Mouse (Mus musculus) left cerebral cortex, adult 8-10 months (tissue): ENCODE results near the gene Gm21885. TPM values are rescaled to one million over a fixed set of nuclear protein-coding genes. Genes with fewer than 3 reads are reported as not detected.

ENCODE experiments used
- DNase-seq, 2 experiments: peaks; one replicate each; pipeline ENCODE4 v3.0.0; 2022; ENCODE audit warnings: low spot score in 2 of 2
- total RNA-seq, 4 experiments: library from RNA; stranded (reverse); gene quantifications; 2 replicates each; pipeline ENCODE4 v1.2.4; 2022

The Gm21885 gene
- total RNA-seq, 4 experiments from 2014 or later = not detected

DNA sequence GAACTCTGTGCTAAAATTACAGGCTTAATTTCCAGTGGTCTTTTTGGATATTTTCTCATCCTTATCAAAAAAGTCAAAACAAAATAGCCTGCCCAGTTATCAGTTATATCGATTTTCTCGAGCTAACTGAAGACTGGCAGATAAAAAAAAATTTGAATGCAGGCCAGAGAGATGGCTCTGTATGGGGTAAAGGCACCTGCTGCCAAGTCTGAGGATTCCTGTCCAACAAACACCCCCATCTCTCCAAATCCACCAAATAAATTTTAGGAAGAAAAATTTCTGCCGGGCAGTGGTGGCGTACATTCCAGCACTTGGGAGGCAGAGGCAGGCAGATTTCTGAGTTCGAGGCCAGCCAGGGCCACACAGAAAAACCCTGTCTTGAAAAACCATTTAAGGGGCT lies 36.4 kb downstream of the Gm21885 start:
- DNase-seq = no peak

DNA sequence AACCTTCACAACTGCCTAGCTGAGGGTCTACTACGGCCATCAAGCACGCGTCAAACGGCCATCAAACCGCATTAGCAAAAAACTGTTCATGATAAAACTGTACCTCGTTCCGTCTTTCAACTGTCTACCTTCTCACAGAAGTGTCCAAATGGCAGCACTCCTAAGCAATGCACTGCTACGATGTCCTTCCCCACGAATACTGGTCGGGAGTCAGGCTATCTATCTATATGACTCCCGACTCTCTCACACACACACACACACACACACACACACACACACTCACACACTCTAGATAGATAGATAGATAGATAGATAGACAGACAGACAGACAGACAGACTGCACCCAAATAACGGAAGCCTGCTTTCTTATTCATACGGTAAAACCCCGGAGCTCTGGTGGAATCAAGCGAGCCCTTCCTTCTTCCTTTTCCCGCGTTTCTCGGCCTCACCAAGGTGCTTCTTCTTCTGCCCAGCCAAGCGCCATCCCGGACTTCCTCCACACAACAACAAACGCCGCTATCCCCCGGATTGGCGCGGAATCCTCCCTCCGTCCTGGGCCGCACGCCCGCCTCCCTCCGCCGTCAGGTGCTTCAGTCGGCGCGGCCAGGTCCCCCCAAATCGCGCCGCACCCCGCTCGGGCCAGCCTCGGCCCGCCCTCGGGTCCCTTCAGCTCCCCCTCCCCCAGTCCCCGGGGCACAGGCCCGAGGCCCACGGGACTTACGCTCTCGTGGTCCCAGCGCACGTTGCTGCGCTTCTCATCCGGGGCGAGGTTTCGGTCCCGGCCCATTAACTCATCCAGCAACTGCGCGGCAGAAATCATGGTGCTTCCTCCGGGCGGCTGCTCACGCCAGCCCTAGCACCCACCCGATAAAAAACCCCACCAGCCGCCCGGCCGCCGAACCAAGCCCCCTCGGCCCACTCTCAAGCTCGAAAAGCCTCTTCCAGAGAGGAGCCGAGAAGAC lies 39.6 kb downstream of the Gm21885 start:
- DNase-seq = no peak

DNA sequence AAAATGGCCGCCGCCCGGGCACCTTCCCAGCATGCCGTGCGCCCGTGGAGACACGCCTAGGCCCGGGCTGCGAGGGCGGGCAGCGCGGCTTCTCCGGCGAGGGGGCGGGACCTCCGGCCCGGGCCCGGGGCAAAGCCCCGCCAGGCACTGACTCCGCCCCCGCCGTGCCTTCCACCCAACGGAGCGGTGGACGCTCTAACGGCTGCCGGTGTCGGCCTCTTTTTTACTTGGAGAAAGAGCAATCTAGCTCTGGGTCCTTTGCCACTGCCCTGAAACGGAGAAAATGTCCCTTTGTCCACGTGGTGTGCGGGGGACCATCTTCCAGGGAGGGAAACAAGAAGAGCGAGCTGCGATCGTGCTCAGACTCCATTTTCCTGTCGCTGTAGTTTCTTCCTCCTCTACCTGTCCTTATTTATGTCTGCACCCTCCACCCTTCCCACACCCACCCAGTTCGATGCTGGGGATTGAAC lies 40.3 kb downstream of the Gm21885 start, which contains the start of gene Luc7l3:
TSS of gene Luc7l3 (minus strand) at position 58 of the 470 bp plus-strand sequence.
- DNase-seq = peak; percentile 91 to 93

DNA sequence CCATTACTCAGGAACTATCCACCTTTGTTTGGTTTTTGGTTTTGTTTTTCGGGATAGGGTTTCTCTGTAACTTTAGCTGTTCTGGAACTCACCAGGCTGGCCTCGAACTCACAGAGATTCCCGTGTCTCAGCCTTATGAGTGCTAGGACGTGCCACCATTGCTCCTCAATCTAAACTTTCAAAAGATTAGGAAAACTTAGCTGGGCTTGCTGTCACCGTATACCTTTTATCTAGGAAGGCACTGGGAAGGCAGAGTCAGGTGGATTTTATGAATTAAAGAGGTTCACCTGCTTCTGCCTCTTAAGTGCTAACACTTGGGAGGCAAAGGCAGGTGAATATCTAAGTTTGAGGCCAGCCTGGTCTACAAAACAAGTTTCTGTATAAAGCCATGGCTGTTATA lies 41.0 kb downstream of the Gm21885 start:
- no peak for DNase-seq

DNA sequence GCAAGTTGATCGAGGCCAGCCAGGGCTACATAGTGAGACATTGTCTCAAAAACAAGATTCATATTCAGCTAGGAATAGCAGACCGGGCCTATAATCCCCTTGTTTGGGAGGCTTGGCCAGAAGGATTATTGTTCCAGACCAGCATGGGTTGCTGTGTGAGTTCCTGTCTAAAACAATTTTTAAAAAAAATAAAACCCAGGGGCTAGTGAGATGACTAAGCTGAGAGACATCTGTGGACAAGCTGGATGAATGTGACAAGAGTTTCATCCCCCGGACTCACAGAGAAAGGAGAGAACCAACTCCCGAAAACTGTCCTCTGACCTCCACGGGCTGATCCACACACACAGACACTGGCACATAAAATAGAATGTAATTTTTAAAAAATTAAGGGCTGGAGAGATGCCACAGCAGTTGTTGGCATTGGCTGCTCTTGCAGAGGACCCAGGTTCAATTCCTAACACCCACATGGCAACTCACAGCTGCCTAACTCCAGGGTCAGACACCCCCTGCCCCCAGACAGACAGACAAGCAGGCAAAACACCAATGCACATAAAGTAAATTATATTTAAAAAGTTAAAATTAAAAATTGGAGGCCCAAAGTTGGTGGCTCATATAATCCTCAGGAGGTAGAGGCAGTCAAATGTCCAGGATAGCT lies 41.7 kb downstream of the Gm21885 start:
- no peak for DNase-seq

DNA sequence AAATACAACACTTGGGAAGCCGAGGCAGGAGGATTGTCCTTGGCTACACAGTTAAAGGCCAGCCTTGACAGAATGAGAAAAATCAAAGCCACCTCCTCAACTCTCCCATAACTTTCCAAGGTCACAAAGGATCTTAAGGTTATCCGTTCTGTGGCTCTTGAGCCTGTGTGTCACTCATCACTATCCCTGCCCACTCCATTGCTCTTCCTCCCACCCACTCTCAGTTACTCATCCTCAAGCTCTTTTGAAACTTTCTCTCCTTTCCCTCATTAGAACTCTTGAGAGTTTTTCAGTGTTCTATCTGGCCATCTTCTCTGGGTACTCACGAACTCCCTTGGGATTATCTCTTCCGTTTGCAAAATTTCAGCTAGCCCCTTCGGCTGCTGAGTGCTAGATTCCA lies 42.9 kb downstream of the Gm21885 start:
- no peak for DNase-seq

DNA sequence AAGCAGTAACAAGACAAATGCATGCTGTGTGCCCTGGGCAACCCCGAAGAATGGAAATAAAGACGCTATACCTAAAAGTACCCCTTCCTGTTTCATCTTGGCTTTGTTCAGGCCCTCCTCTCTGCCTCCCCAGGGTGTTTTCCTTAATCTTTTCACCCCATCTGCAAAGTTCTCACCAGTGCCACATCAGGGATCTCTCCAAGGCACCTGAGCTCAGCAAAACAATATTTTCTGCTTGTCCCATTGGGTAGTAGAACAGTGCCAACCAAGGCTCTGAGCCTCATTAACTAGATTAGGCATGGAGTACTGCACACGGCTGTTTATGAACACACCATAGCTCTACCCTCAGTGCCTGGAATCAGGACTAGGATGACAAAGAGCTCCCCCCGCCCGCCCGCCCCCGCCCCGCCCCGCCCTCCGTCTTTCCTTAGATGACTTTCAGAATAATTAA lies 45.3 kb downstream of the Gm21885 start:
- DNase-seq = peak in 1 of 2 experiments; percentile 34

DNA sequence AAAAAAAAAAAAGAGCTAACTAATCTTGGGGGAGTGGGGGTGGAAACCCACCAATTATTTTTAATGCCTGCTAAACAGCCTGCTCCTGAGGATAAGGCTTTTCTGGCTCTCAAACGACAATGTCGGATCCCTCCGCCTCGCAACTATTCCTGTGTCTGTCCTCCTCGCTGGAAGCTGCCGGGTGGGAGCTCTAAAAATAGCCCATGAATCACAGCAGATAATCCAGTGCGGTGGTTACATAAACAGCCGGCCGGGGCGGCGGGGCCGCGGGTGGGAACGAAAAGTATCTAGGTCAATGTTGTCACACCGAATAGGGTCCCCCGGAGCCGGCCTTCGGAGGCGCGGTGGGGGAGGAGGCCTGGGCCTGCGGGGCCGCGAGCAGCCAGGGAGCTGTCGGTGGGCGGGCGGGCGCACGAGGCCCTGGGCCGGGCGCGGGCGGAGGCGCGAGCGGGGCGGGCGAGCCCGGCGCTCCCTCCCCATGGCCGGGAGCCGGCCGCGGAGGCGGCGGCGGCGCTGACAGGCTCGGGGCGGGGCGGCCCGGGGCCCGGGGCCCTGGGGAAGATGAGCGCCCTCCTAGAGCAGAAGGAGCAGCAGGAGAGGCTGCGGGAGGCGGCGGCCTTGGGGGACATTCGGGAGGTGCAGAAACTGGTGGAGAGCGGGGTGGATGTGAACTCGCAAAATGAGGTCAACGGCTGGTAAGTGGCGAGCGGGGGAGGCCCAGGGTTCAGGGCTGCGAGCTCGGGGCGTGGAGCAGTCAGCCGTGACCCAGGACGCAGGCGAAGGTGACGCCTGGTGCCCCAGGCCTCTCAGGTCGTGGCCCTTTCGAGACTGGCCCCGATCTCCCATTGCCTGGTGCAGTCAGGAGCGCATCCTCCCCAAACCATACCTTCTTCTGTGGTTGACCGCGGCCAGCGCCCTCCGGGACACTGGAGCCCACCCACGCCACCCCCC lies 46.3 kb downstream of the Gm21885 start, which contains the start of gene Ankrd40:
TSS of gene Ankrd40 (plus strand) at position 309 of the 951 bp plus-strand sequence.
- peak; percentile 96 to 98 for DNase-seq

DNA sequence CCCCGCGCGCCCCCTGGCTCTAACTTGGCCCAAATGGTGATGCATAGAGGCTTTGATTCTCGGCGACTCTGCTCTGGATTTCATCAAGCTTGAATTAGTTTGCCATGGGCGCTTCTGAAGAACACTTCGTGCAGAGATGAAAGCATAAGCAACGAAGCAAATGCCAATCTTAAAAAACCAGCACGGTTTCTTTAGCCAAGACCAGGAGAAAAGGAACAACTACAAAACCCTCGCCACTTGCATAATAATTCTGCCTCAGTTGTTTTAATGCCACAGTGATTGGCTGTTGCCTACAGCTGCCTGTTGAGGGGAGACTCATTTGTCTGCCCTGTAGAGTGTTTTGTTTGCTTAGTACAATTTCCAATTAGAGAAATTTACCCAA lies 47.0 kb downstream of the Gm21885 start:
- DNase-seq = no peak

DNA sequence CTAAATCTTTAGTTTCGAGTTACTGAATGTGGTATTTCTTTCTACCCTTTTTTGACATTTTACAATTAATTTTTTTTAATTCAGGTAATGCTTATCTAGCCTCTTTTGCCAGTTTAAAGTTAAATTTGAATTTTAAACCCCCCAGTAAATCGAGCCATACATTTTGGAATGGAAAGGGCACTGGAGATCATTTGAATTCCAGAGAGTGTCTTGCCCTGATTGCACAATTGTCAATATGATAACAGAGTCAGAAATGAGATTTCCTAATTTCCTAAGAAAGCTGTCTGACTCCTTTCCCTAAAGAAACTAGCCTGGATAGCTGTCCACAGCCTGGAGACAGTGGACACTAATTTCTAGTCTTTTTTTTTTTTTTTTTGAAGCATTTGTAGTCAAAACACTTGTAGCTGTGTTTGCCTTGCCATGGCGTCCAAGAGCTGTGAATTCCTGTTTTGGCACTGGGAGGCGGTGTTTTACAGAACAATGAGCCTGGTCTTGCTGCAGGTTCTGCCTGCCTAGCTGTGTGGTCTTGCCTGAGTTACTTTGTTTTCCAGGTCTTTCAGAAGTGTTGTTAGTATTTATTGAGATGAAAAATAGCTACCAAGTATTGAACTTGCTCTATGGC lies 47.7 kb downstream of the Gm21885 start:
- peak; percentile 41 to 63 for DNase-seq

DNA sequence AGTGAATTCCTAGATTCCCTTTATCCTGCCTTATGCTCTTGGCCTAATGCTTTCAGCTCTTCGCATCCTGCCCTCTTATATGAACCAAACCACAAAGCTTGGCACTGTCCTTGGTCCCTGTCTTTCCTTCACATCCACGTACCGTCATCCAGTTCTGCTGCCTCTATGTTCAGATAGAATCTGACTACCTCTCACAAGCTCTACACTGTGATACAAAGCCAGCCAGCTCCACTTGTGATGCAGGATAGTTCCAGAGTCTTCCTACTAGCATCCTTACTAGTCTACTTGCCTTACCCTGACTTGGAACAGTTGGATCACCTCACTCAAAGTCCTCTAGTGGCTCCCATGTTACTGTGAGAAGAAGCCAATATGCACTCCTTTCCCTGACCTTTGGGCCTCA lies 48.5 kb downstream of the Gm21885 start:
- no peak for DNase-seq

DNA sequence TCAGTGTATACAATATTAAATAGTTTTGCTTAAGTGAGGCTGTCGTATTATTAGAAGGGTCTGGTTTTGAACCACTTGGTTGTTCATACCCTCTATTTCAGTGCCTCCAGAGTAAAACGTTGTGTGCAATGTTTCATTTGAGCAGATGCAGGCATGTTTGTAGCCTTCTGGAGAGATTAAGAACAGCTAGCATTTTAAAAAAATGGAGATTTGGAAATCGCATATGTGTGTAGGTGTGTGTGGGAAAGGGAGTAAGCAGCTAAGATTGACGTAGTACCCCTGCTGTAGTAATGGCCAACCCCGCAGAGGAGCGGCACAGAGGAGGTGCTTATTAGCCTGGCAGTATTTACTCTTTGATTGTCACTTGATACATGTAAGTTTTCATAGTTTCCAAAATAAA lies 51.1 kb downstream of the Gm21885 start:
- no peak for DNase-seq

DNA sequence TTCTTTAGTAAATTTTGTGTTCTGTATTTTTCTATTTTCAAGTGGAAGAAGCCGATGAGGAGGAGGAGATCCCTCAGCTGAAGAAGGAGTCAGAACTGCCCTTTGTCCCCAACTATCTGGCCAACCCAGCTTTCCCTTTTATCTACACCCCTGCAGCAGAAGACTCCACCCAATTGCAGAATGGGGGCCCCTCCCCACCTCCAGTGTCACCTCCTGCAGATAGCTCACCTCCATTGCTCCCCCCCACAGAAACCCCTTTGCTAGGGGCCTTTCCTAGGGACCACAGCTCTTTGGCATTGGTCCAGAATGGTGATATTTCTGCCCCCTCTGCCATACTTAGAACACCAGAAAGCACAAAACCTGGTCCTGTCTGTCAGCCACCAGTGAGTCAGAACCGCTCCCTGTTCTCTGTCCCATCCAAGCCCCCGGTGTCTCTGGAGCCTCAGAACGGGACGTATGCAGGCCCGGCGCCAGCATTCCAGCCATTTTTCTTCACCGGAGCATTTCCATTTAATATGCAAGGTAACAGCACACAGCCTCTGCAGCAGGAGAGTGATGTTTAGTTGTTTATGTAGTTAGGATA lies 52.8 kb downstream of the Gm21885 start:
- no peak for DNase-seq

Other genes starting within 250 kb of the Gm21885 start
- 10 to 100 TPM; 38.2 to 48.1 (median 42.3) TPM for gene Tob1, start 70.4 kb upstream of the Gm21885 start, total RNA-seq
- 1 to 10 TPM; 2.1 to 3.0 (median 2.5) TPM for gene Wfikkn2, start 35.9 kb upstream of the Gm21885 start, total RNA-seq
- gene Luc7l3, start 40.1 kb downstream of the Gm21885 start, total RNA-seq = 100 to 1,000 TPM in 2 of 4 experiments, 10 to 100 TPM in 2; 83.7 to 111 (median 97.4) TPM
- 100 to 1,000 TPM; 136 to 147 (median 145) TPM for gene Ankrd40, start 46.1 kb downstream of the Gm21885 start, total RNA-seq
- 1 to 10 TPM; 2.4 to 8.0 (median 3.4) TPM for gene Abcc3, start 111.1 kb downstream of the Gm21885 start, total RNA-seq
- gene Cacna1g, start 192.3 kb downstream of the Gm21885 start, total RNA-seq = 10 to 100 TPM; 58.2 to 71.7 (median 64.6) TPM
- gene Spata20, start 204.3 kb downstream of the Gm21885 start, total RNA-seq = 1 to 10 TPM in 1 of 4 experiments, under 1 TPM in 1, not detected in 2; 0.35 to 1.4 TPM
- gene Epn3, start 218.1 kb downstream of the Gm21885 start, total RNA-seq = 1 to 10 TPM; 1.1 to 3.7 (median 2.6) TPM
- gene Mycbpap, start 239.9 kb downstream of the Gm21885 start, total RNA-seq = 1 to 10 TPM; 3.6 to 7.2 (median 5.6) TPM